Mouse (Mus musculus) C2C12 (cell line): ENCODE data around the gene Zbtb24.

Source experiments
- CEBPB ChIP-seq: IDR thresholded peaks from one replicate; pipeline ENCODE4 v1.6.1; 2011; ENCODE audit warnings: low read depth, mild to moderate bottlenecking, control low read depth, moderate library complexity
- CTCF ChIP-seq: IDR thresholded peaks from one replicate; pipeline ENCODE4 v1.5.1; 2011; ENCODE audit not compliant: control insufficient read depth, insufficient read depth, insufficient read length

GRCm38 (mm10) chr10:41449684-41450083 is 499 bp upstream of the Zbtb24 start:
- TF ChIP-seq CTCF (no peak), CEBPB (no peak)
